Mouse (Mus musculus) olfactory bulb, adult 2 months (tissue): ENCODE results near the gene Prune2. TPM values are rescaled to one million over a fixed set of nuclear protein-coding genes. Genes with fewer than 3 reads are reported as not detected.

Experiments used
- H3K27ac ChIP-seq: fragments of 200-500 bp; 2 replicates; pipeline ENCODE4 v1.5.1; 2012; ENCODE audit warnings: low read depth, low read length; ENCODE audit not compliant: insufficient read depth
- H3K4me1 ChIP-seq: fragments of 200-500 bp; 2 replicates; pipeline ENCODE4 v1.6.1; 2012; ENCODE audit warnings: low read length; ENCODE audit not compliant: control insufficient read depth, insufficient read depth
- H3K4me3 ChIP-seq: fragments of 200-500 bp; 2 replicates; pipeline ENCODE4 v1.5.1; 2012; ENCODE audit warnings: mild to moderate bottlenecking, low read depth, low read length, moderate library complexity; ENCODE audit not compliant: insufficient read depth
- CTCF ChIP-seq: fragments of 200-500 bp; IDR thresholded peaks from 2 replicates; pipeline ENCODE4 v1.5.1; 2012; ENCODE audit warnings: low read depth, mild to moderate bottlenecking, low read length, moderate library complexity; ENCODE audit not compliant: insufficient read depth
- POLR2A ChIP-seq: fragments of 200-500 bp; IDR thresholded peaks from 2 replicates; pipeline ENCODE4 v1.6.1; 2012; ENCODE audit warnings: mild to moderate bottlenecking, low read depth, low read length, moderate library complexity; ENCODE audit not compliant: insufficient read depth
- WGBS: fragments of 180-500 bp; shearing (Covaris S2); methylation state at CpG from one replicate; pipeline ENCODE4 v1.1.7; 2018; 5-methylcytosine and 5-hydroxymethylcytosine counted together
- polyA plus RNA-seq: library from polyadenylated mRNA; stranded (reverse); fragments of >200 nt; gene quantifications from 2 replicates; pipeline ENCODE4 v1.2.4, GENCODE M21; 2012; ENCODE audit warnings: low replicate concordance; ENCODE audit not compliant: missing spikeins, insufficient read depth, insufficient read length

The Prune2 gene
- polyA plus RNA-seq, 1 experiment: 202 TPM

DNA sequence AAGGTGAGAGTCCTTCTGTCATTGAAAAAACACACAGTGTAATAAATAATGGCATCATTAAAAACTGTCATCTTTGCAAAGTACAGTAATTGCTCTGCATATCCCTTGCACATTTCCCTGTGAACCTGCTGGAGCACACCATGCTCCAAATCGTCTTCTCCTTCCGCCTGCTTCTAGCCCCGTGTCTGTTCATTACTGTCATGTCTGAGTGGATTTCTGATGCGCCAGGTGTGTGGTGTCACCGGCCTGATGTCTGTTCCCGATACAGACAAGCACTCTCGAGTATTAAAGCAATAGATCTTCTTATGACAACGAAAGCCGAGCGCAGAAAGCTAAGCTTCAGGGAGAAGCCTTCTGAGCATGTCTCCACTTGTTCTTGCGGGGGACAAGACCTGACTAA is 32.1 kb downstream of the Prune2 start:
- TF ChIP-seq CTCF (no peak), POLR2A (no peak)
- WGBS: 88% methylated on average over 11 of the region's 11 CpGs
- no peaks in the 10 kb centered on the region for H3K4me1 ChIP-seq
- no peak overlapping the region for H3K27ac ChIP-seq
- H3K4me3 ChIP-seq: no peak overlapping the region

DNA sequence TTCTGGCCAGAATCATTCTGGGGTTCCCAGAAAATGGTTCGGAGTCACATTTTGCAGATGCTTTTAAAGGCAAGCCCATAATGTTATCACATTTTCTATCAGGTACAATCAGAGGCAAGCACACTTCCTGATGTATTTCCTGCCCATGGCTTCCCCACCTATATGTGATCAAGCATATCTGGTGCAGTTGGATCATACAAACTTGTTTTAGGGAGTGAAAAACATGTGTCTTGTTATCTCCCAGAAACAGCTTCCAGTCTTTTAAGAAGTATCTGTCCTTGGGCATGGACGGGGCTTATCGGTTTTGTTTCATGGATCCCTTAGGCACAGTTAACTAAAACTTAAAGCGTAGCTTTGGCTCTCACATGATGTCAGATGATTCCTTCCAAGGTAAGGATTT is 36.2 kb downstream of the Prune2 start:
- Histone ChIP-seq H3K27ac (no peak overlapping the region), H3K4me1 (no peaks in the 10 kb centered on the region), H3K4me3 (no peak overlapping the region)
- 95% methylated on average over 4 of the region's 4 CpGs for WGBS
- TF ChIP-seq CTCF: no peak
- no peak for TF ChIP-seq POLR2A

GRCm38 (mm10) chr19:16994260-16994659 is 38.3 kb downstream of the Prune2 start:
- WGBS: 87% methylated on average over 8 of the region's 8 CpGs
- Histone ChIP-seq H3K4me1 (no peaks in the 10 kb centered on the region), H3K27ac (no peak overlapping the region), H3K4me3 (no peak overlapping the region)
- no peak for TF ChIP-seq CTCF
- no peak for TF ChIP-seq POLR2A

GRCm38 (mm10) chr19:16997915-16998314 is 42.0 kb downstream of the Prune2 start:
- Histone ChIP-seq H3K27ac (no peak overlapping the region), H3K4me1 (no peaks in the 10 kb centered on the region), H3K4me3 (no peak overlapping the region)
- WGBS: 87% methylated on average over 7 of the region's 7 CpGs
- no peak for TF ChIP-seq CTCF
- TF ChIP-seq POLR2A: no peak

DNA sequence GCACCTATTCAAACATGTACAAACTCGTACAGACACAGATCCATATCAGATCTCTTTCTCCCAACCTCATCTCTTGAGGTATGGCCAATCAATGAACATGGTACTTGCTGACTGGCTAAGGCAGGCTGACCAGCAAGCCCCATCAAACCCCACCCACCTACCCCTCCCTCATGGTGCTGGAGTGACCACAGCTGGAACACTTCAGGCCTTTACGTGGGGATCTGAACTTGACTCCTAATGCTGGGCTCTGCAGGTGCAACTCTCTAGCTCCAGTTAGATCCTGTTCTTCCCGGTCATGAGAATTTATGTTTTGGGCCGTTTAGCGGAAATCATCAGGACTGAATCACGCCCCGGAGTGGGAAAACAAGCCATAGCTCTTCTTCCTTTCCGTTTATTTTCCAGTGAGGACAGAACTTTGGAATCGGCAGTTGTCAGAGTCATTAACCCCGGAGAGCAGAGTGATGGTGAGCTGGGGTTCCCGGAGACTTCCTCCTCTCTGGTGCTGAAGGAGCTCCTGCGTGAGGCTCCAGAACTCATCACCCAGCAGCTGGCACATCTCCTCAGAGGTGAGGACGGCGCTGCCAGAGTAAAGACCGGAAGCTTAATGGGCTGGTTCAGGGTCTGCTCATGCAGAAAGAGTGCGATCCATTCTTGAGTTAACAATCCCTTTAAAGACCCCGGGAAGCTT is 50.4 kb downstream of the Prune2 start:
- H3K27ac ChIP-seq: no peak overlapping the region
- WGBS: 79% methylated on average over 17 of the region's 17 CpGs
- TF ChIP-seq POLR2A (no peak), CTCF (no peak)
- H3K4me3 ChIP-seq: no peak overlapping the region
- H3K4me1 ChIP-seq: peaks cover 2% of the 10 kb centered on the region; the same call in 1 of the 2 replicates

DNA sequence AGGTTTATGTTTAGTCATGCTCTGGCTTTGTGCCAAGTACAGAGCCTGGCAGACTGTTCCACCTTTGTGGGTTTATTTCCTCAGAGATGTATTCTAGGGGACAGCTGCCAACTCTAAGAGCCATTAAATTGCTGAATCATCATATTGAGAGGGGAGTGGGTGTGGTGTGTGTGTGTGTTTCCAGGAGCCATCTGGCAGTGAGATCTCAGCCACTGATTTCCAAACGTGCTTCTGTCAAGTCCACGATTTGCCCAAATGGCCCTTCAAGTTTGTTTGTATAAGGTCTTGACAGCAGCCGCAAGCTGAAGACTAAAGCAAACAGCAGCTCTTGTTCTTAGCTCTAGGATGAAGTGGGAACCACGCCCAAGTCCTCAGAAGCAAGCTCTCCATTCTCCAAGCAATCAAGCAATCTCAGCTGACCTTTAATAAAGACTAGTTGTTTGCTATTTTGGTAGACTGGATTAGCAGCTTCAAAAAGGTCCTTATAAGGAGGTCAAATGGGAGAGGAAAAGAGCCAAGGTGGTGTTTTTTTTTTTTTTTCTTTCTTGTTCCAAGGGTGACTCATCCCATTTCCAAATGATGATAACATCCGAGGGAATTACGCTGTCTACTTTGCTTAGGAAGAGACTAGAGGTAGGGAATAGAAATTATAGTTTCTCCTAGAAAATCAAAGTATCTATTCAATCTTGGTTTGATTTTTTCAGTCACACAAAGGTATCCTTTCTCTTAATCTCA is 55.5 kb downstream of the Prune2 start:
- WGBS: 14% methylated on average over 6 of the region's 6 CpGs

GRCm38 (mm10) chr19:17013085-17013484 is 57.2 kb downstream of the Prune2 start:
- WGBS: 90% methylated on average over 2 of the region's 2 CpGs

More for the DNA sequence above, 55.5 kb downstream of the Prune2 start:
- Histone ChIP-seq H3K27ac (no peak overlapping the region), H3K4me1 (peaks cover 3% of the 10 kb centered on the region; the same call in 1 of the 2 replicates), H3K4me3 (no peak overlapping the region)
- TF ChIP-seq CTCF (no peak), POLR2A (no peak)

DNA sequence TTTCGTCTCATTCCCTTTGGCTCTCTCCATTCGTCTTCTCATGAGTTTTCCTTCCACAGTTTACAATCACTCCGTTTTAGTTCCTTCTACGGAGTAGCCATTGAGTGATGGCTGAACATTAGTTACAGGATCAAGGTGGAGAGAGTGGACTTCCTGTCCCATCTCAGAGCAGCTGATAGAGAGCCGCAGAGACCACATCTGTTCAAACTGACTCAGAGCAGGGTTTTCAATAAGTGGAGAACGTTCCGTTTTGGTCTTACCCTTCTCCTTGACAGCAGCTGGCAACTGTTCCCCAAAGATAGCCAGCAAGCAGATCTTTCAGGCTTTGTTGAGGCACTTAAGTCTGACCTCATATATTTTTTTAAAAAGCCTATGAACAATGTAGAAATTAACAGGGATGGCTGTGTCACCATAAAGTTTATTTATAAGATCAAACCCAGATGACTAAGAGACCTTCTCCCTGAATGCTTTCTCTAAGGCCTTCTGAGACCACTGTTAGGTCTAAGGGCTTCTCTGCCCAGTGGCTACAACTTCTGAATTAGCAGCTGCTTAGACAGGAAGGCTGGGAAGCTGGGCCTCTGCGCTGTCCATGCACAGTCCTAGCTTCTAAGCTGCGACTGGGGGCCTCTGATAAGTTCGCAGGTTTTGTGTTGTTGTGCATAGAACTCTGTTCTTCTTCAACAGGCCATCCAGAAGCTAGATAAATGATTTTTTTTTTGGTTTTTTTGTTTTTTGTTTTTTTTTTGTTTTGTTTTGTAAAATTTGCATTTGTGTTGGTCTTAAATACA is 58.6 kb downstream of the Prune2 start:
- WGBS: 85% methylated on average over 10 of the region's 10 CpGs
- Histone ChIP-seq H3K4me3 (no peak overlapping the region), H3K27ac (no peak overlapping the region), H3K4me1 (peaks cover 3% of the 10 kb centered on the region; the same call in 1 of the 2 replicates)
- no peak for TF ChIP-seq POLR2A
- no peak for TF ChIP-seq CTCF

More at GRCm38 (mm10) chr19:17013085-17013484, 57.2 kb downstream of the Prune2 start:
- H3K27ac ChIP-seq: no peak overlapping the region
- TF ChIP-seq CTCF: no peak
- no peak for TF ChIP-seq POLR2A
- H3K4me1 ChIP-seq: peaks cover 3% of the 10 kb centered on the region; the same call in 1 of the 2 replicates
- H3K4me3 ChIP-seq: no peak overlapping the region

DNA sequence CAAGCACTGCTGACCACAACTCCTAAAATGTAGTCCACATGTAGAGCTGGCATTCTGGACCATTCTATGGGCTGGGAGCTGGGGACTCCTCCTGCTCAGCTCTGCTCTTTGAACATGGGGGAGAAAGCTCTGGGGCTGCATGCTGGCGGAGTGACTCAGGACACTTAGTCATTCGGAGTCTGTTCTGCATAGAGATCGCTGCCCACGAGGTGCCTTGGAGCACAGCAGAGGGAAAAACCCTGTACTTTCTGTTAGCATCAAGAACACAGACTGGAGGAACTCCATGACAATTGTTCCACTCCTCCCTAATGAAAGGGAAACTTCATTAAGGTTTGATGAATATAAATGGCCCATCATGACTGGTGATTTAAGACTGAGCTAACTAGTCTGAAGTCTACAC is 68.8 kb downstream of the Prune2 start:
- Histone ChIP-seq H3K4me1 (no peaks in the 10 kb centered on the region), H3K27ac (no peak overlapping the region), H3K4me3 (no peak overlapping the region)
- WGBS: 37% methylated on average over 4 of the region's 4 CpGs
- no peak for TF ChIP-seq CTCF
- TF ChIP-seq POLR2A: no peak
